Mouse (Mus musculus) embryonic facial prominence, embryonic 10.5 days (tissue): ENCODE measurements around the gene Shisa8. TPM values are rescaled to one million over a fixed set of nuclear protein-coding genes. Genes with fewer than 3 reads are reported as not detected.

Source experiments
- DNase-seq: peaks from one replicate; pipeline ENCODE4 v3.0.0-alpha.2; 2017; ENCODE audit warnings: low spot score
- H3K27ac ChIP-seq: fragments of 300-500 bp; sonication (generic); replicated peaks from 2 replicates; pipeline ENCODE4 v1.5.1; 2016; ENCODE audit warnings: mild to moderate bottlenecking
- H3K27me3 ChIP-seq: fragments of 300-500 bp; sonication (generic); replicated peaks from 2 replicates; pipeline ENCODE4 v1.6.1; 2016; ENCODE audit warnings: low read depth, mild to moderate bottlenecking; ENCODE audit not compliant: poor library complexity, severe bottlenecking
- H3K36me3 ChIP-seq: fragments of 300-500 bp; sonication (generic); replicated peaks from 2 replicates; pipeline ENCODE4 v1.6.1; 2016; ENCODE audit warnings: mild to moderate bottlenecking, moderate library complexity
- H3K4me1 ChIP-seq: fragments of 300-500 bp; sonication (generic); 2 replicates; pipeline ENCODE4 v1.6.1; 2016
- H3K4me3 ChIP-seq: fragments of 300-500 bp; sonication (generic); 2 replicates; pipeline ENCODE4 v1.5.1; 2016; ENCODE audit warnings: mild to moderate bottlenecking, moderate library complexity
- H3K9me3 ChIP-seq: fragments of 300-500 bp; sonication (generic); 2 replicates; pipeline ENCODE4 v1.6.1; 2016; ENCODE audit warnings: mild to moderate bottlenecking
- WGBS: fragments of 180-500 bp; shearing (Covaris S2); methylation state at CpG from one replicate; pipeline ENCODE4 v1.1.7; 2016; 5-methylcytosine and 5-hydroxymethylcytosine counted together
- microRNA counts: library from miRNA; unstranded; fragments of <30 nt; microRNA quantifications from one replicate; lab custom pipeline; 2017
- microRNA-seq: library from miRNA; unstranded; fragments of <30 nt; microRNA quantifications from one replicate; pipeline ENCODE4, GENCODE M21; 2017
- polyA plus RNA-seq: library from polyadenylated mRNA; unstranded; fragments of >200 nt; fragmentation: Nextera tagmentation; extraction: Ambion mirVana; gene quantifications from 2 replicates; pipeline ENCODE4 v1.2.1, GENCODE M21; 2016

The Shisa8 gene
- polyA plus RNA-seq, 1 experiment from 2014 or later: 0.35 TPM

- Histone ChIP-seq H3K27ac (no peak overlapping the region), H3K4me1 (peaks cover 76% of the 10 kb centered on the region), H3K36me3 (peaks cover 16% of the 10 kb centered on the region), H3K4me3 (no peak overlapping the region), H3K27me3 (no peaks in the 10 kb centered on the region), H3K9me3 (no peaks in the 10 kb centered on the region)
- DNase-seq: no peak
- WGBS: 91% methylated on average over 12 of the region's 12 CpGs
Observed at GRCm38 (mm10) chr15:82161965-82162600, 50.5 kb downstream of the Shisa8 start.

DNA sequence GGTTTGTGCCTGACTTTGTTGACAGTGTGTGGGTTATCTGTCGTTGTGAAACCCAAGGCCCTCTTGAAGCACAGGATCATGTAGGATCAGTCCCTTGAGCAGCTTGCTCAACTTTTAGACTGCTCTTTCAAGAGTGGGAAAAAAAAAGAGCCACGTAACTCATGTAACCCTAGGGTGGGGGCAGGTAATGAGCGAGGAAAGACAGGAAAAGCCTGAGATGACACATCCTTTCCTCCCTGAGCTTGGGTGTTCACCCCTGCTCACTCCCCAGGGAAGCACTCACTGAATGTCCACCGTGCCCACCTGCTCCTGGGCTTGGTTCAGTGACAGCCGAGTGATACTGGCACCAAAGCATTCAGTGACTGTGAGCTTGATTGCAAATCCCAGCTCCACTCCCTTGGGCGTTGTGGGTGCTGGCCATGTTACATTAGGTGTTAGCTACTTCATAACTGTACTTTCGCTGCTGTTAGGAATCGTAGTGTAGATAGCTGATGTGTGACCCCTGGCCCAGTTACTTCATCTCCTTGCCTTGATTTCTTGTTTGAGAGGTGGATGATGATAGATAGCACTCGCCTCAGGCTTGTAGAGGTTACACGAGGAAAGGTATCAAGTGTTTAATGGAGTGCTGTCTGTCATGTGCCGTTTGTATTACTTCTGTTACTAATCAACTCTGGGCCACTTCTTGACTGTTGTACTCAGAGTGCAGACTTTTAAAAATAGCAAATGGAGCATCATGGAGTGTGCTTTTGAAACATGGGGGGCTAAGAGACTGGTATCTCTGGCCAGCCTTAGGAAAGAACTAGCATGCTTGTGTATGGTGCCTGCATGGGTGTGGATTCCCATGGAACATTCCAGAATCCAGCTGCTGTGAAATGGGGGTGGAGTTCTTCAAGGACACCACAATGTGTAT, 51.6 kb downstream of the Shisa8 start:
- peaks cover 27% of the 10 kb centered on the region for H3K36me3 ChIP-seq
- DNase-seq: no peak
- no peaks in the 10 kb centered on the region for H3K27me3 ChIP-seq
- no peaks in the 10 kb centered on the region for H3K9me3 ChIP-seq
- H3K4me1 ChIP-seq: peaks cover 70% of the 10 kb centered on the region
- no peak overlapping the region for H3K4me3 ChIP-seq
- WGBS: 84% methylated on average over 11 of the region's 11 CpGs
- H3K27ac ChIP-seq: no peak overlapping the region

DNA sequence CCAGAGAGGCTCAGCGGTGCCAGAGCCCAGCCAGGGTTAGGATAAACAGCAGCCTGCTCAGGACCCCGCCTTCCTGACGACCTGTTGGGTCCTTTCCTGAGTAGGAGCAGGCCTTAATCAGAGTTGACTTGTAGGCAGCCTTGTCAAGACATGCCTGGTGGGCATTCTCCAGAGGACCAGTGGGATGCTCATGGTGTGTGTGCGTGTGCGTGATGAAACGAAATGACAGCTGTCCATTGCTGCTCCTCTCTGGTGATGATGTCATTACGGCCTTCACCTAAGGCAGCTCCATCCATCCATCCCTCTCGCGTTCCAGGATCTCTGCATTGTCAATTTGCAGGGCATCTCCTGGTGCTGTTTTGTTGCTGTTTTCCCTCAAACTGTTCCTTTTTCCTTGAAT, 53.1 kb downstream of the Shisa8 start:
- Histone ChIP-seq H3K4me1 (peaks cover 69% of the 10 kb centered on the region), H3K36me3 (peaks cover 39% of the 10 kb centered on the region), H3K27ac (no peak overlapping the region), H3K9me3 (no peaks in the 10 kb centered on the region), H3K27me3 (no peaks in the 10 kb centered on the region), H3K4me3 (no peak overlapping the region)
- DNase-seq: no peak
- WGBS: 82% methylated on average over 9 of the region's 9 CpGs

GRCm38 (mm10) chr15:82158243-82159035, 54.2 kb downstream of the Shisa8 start:
- Histone ChIP-seq H3K4me3 (0 out of 2 replicates have a peak overlapping the region, but pooled peaks have one; percentile 8), H3K36me3 (peaks cover 44% of the 10 kb centered on the region), H3K27me3 (no peaks in the 10 kb centered on the region), H3K27ac (peak overlapping the region; percentile 54), H3K4me1 (peaks cover 64% of the 10 kb centered on the region), H3K9me3 (no peaks in the 10 kb centered on the region)
- DNase-seq: no peak
- 59% methylated on average over 17 of the region's 17 CpGs for WGBS

DNA sequence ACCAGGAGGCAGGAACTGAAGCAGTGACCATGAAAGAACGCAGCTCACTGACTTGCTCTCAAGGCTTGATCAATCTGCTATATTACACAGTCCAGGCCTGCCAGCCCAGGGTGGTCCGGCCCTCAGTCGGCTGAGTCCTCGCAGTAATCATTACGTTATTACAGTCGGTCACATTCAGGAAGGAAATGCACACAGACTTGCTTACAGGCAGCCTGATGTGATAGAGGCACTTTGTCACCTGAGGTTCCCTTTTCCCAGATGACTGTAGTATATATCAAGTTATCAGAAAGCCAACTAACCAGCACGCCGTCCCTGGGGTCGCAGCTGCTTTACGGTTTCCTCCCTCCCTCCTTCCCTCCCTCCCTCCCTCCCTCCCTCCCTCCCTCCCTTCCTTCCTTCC, 55.7 kb downstream of the Shisa8 start:
- no peaks in the 10 kb centered on the region for H3K27me3 ChIP-seq
- no peak overlapping the region for H3K4me3 ChIP-seq
- WGBS: 88% methylated on average over 10 of the region's 10 CpGs
- peaks cover 56% of the 10 kb centered on the region for H3K36me3 ChIP-seq
- DNase-seq: no peak
- H3K9me3 ChIP-seq: no peaks in the 10 kb centered on the region
- peaks cover 66% of the 10 kb centered on the region for H3K4me1 ChIP-seq
- no peak overlapping the region for H3K27ac ChIP-seq

DNA sequence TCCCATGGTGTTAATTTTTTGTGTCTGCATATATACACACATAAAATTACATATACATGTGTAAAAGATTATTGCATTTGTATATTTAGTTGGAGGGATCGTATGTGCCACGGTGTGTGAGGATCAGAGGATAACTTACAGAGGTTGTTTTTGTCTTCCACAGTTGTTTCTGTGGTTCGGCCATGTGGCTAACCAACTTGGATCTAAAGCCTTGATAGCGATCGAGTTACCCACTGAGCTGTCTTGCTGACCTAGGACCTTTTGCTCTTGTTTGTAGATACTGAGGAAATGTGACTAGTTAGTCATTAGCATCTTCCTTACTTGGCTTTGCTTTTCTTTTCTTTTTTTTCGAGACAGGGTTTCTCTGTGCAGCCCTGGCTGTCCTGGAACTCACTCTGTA, 56.3 kb downstream of the Shisa8 start:
- no peaks in the 10 kb centered on the region for H3K9me3 ChIP-seq
- H3K4me3 ChIP-seq: no peak overlapping the region
- no peak for DNase-seq
- H3K36me3 ChIP-seq: peaks cover 60% of the 10 kb centered on the region
- no peak overlapping the region for H3K27ac ChIP-seq
- H3K27me3 ChIP-seq: no peaks in the 10 kb centered on the region
- H3K4me1 ChIP-seq: peaks cover 62% of the 10 kb centered on the region
- 94% methylated on average over 6 of the region's 6 CpGs for WGBS

MicroRNAs within 50 kb of the gene (microRNA counts, 519-probe panel; counts per million panel counts)
- 3,603 counts per million, percentile 73 among the panel's probes with 10 or more counts for microRNA mmu-miR-33 (lab: Ali Mortazavi, UCI)

Small RNAs within 50 kb of the gene (microRNA-seq; reads per million reads assigned to microRNA genes)
- 106 reads per million, percentile 49 among the genes with 10 or more reads in this experiment for gene Mir33

Other genes starting within 250 kb of the Shisa8 start
- gene 1700029P11Rik, start 232.3 kb downstream of the Shisa8 start, polyA plus RNA-seq: not detected in 2 replicates
- gene Xrcc6, start 225.0 kb downstream of the Shisa8 start, polyA plus RNA-seq: 100 and 104 TPM in 2 replicates
- gene Desi1, start 179.0 kb downstream of the Shisa8 start, polyA plus RNA-seq: 35.7 and 38.8 TPM in 2 replicates
- gene Snu13, start 165.2 kb downstream of the Shisa8 start, polyA plus RNA-seq: 389 and 393 TPM in 2 replicates
- not detected in 2 replicates for gene 4930407I10Rik, start 153.7 kb downstream of the Shisa8 start, polyA plus RNA-seq
- 0.14 TPM in 1 of 2 replicates, not detected in the other for gene Mei1, start 142.8 kb downstream of the Shisa8 start, polyA plus RNA-seq
- gene Ccdc134, start 84.9 kb downstream of the Shisa8 start, polyA plus RNA-seq: 23.4 and 24.2 TPM in 2 replicates
- 172 and 192 TPM in 2 replicates for gene Srebf2, start 65.6 kb downstream of the Shisa8 start, polyA plus RNA-seq
- gene Tnfrsf13c, start 11.6 kb upstream of the Shisa8 start, polyA plus RNA-seq: 0.10 and 0.75 TPM in 2 replicates
- 81.5 and 82.5 TPM in 2 replicates for gene Cenpm, start 31.9 kb upstream of the Shisa8 start, polyA plus RNA-seq
- not detected in 2 replicates for gene 1500009C09Rik, start 39.6 kb upstream of the Shisa8 start, polyA plus RNA-seq
- gene Sept3, start 62.1 kb upstream of the Shisa8 start, polyA plus RNA-seq: 49.4 and 55.6 TPM in 2 replicates
- gene Wbp2nl, start 86.1 kb upstream of the Shisa8 start, polyA plus RNA-seq: 0.14 TPM in 1 of 2 replicates, not detected in the other
- gene Naga, start 126.1 kb upstream of the Shisa8 start, polyA plus RNA-seq: 19.2 and 24.0 TPM in 2 replicates
- gene Pheta2, start 126.1 kb upstream of the Shisa8 start, polyA plus RNA-seq: 4.9 TPM in 2 replicates
- 212 and 215 TPM in 2 replicates for gene Smdt1, start 126.1 kb upstream of the Shisa8 start, polyA plus RNA-seq
- 243 and 256 TPM in 2 replicates for gene Ndufa6, start 141.5 kb upstream of the Shisa8 start, polyA plus RNA-seq
- gene Cyp2d22, start 167.4 kb upstream of the Shisa8 start, polyA plus RNA-seq: 2.1 and 3.0 TPM in 2 replicates
- not detected in 2 replicates for gene Cyp2d11, start 181.2 kb upstream of the Shisa8 start, polyA plus RNA-seq
- gene Cyp2d10, start 194.4 kb upstream of the Shisa8 start, polyA plus RNA-seq: not detected in 2 replicates
- not detected in 2 replicates for gene Cyp2d9, start 220.6 kb upstream of the Shisa8 start, polyA plus RNA-seq